Mouse (Mus musculus) lung, postnatal 0 days (tissue): ENCODE data around the gene Tmem266.

Experiments used
- CTCF ChIP-seq: IDR thresholded peaks from 2 replicates; pipeline ENCODE4 v1.5.1; 2016; ENCODE audit warnings: antibody characterized with exemption, mild to moderate bottlenecking
- EP300 ChIP-seq: IDR thresholded peaks from 2 replicates; pipeline ENCODE4 v1.6.1; 2016; ENCODE audit warnings: antibody characterized with exemption, mild to moderate bottlenecking, control low read depth

DNA sequence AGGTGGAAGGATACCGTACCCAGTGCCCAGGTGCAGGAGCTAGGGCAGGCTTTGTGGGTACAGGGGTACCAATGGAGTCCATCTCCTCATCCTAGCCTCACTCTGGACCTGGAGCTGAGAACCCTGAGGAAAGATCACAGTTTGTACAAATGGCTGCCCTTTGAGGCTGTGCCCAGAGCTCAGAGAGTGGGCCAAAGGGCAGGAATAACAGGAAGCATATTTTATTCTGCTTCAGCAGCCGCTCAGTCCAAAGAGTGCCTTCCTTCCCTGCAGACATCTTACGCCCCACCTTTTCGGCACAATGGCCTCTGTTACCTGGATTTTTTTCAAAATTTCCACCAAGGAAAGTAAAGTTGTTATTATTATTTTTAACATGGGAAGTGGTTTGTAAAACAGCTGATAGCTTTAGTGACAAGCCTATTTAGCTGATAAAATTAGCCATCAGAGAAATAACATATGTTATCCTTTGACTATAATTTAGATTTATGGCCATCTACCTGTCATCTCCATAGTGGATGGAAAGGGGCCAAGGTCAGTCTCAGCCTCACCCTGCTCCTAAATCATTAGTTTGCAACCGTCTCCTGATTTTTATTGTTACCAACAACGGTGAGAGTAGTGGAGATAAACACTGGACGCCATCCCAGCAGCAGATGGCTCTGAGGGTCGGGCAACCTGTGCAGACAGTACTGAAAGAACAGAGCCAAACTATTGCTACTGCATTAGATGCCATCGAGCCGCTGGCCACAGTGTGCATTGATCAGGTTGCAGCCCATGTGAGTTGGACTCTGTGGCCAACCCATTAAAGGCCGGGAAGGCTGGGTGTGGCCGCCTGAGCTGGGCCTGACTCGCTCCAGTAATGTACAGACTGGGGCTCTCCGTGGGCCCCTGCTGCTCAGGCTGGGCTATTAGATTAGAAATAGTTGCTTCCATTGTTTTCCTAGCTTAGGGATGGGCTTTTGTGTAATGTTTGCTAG lies 97.0 kb downstream of the Tmem266 start:
- TF ChIP-seq CTCF (no peak), EP300 (no peak)
